Mouse (Mus musculus) thymus, postnatal 14 days (tissue): ENCODE data around the gene Rasgrp4.
"Not testable (repeated sequence)": the region's sequence is repeated elsewhere in the genome, so short reads cannot be mapped to it uniquely, and the experiment has no call there.

ENCODE experiments used
- DNase-seq: peaks from one replicate; pipeline ENCODE4 v3.0.0; 2021

Gene Rasgrp4

GRCm38 (mm10) chr7:29134693-29135386 lies at the start of gene Rasgrp4:
Rasgrp4 (plus strand) TSS chr7:29134851.
- DNase-seq: peak; percentile 94

GRCm38 (mm10) chr7:29085981-29086380 lies 48.7 kb upstream of the Rasgrp4 start:
- DNase-seq: no peak

- DNase-seq: no peak
Measured at GRCm38 (mm10) chr7:29086902-29087301, 47.7 kb upstream of the Rasgrp4 start.

DNA sequence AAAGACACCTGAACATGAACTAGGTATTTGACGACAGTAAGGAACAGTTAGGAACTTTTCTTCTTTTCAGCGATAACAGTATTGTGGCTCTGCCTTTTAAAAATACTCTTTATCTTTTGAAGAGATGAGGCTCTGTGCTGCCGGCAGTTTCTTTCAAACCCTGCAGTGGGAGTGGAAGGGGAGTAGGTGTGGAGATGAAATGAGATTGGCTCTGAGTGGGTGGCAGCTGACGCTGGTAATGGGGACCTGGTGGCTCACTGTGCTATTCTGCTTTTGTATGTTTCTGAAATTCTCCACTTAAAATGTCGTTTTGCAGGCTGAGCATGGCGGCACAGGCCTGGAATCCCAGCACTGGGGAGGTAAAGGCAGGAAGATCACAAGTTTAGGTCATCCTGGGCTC lies 45.8 kb upstream of the Rasgrp4 start:
- DNase-seq: no peak

DNA sequence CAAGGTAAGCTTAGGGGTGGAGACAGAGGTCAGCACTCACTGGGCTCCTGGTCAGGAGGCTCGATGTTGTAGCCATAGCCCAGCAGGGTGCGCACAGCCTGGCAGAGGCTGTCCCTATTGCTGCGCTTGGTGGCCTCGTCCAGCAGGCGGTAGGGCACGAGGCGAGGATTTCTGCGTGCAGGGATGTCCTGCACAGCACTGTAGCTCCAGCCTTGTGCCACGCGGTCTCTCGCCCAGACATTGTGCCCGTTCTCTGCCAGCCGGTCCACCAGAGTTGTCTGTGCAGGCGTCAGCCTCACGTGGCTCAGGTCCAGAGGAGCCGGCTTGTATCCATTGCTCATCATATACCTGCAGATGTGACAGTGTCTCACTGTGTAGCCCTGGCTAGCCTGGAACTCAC lies 37.5 kb upstream of the Rasgrp4 start:
- no peak for DNase-seq

DNA sequence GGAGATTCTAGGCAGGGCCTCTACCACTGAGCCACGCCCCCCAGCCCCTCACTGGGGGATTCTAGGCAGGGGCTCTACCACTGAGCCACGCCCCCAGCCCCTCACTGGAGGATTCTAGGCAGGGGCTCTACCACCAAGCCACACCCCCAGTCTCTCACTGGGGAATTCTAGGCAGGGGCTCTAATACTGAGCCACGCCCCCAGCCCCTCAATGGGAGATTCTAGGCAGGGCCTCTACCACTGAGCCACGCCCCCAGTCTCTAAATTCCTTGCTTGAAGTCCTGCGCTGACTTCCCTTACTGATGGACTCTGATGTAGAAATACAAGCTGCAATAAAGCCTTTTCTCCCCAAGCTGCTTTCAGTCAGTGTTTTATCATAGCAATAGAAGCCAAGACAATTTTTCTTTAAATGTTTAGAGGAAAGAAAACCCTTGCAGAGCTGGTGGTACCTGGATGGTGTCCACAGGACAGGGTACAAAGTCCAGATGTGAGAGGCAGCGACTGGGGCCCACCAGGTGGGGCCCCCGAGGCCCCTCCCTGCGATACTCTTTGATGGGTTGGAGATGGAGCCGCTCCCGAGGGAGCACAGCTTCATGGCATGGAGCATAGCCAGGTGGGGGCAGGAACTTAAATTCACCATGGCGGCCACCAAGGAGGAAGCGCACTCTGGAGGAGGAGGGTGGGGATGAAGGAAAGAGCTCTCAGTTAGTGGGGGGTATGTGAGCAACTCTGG lies 33.2 kb upstream of the Rasgrp4 start:
- DNase-seq: no peak

GRCm38 (mm10) chr7:29108992-29109955 lies 25.4 kb upstream of the Rasgrp4 start:
- DNase-seq: peak; percentile 65

DNA sequence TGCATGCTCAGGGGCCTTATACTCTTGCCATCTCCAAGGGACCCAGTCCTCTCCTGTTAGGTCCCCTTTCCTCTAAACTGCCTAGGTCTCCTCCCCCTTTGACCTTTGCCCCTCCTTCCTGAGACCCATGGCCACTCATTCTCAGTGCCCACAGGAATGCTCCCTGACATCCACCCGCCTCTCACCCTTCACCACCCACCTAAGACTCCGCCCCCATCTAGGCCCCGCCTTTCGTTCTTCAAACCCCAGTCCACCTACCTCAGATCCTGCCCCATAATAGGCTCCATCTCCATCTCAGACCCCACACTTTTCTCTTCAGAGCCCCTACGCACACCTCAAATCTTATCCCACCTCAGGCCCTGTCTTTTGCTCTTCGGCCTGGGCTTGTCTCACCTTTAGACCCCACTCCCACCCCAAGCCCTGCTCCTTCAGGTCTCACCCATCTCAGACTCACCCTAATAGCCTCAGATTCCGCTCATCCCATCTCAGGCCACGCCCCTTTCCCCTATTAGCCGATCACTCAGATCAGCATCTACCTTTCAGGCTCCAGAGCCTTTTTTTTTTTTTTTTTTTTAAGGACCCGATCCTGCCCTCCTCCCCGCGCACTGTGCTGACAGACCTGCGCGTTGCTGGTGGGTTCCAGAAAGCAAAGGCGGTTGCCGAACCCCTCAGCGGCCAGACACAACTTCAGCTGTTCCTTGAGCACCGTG lies 16.4 kb upstream of the Rasgrp4 start:
- no peak for DNase-seq

- DNase-seq: no peak
Measured at GRCm38 (mm10) chr7:29119526-29119925, 15.1 kb upstream of the Rasgrp4 start.

DNA sequence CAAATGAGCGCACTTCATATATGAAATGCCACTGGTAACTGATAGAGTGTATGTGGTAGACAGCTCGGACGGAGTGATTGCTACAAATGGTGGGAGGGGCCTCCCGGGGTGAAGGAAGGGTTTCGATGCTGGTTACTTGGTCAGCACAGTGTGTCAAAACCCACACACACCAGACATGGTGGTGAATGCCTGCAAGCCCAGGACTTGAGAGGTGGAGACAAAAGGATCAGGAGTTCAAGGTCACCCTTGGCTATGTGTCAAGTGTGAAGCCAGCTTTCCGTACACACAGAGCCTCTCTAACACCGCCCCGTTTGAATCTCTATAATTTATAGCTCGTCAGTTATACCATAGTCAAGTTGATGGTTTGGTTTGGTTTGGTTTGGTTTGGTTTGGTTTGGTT lies 11.8 kb upstream of the Rasgrp4 start:
- DNase-seq: no peak

- DNase-seq: no peak
Measured at GRCm38 (mm10) chr7:29123531-29124358, 10.9 kb upstream of the Rasgrp4 start.

DNA sequence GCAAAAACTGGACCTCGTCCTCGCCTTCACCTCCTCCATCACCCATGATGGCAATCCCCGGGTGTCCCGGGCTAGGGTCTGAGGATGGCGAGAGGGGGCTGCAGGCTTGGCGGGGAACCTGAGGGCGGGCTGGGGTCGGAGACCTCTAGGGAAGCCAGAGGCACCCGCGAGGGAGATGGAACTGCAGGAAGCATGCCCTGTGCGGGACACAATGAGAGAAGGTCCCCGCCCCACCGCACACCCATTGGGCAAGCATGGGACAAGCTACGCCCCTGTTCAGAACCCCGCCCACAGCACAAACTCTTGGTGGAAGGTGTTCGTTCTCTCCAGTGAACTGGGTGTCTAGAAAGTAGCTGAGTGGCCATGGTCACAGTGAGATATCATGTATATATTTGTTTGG lies 9.7 kb upstream of the Rasgrp4 start, which contains the start of gene Ryr1:
TSS of gene Ryr1 (minus strand) at position 210 of the 400 bp plus-strand sequence.
- DNase-seq: peak; percentile 81

DNA sequence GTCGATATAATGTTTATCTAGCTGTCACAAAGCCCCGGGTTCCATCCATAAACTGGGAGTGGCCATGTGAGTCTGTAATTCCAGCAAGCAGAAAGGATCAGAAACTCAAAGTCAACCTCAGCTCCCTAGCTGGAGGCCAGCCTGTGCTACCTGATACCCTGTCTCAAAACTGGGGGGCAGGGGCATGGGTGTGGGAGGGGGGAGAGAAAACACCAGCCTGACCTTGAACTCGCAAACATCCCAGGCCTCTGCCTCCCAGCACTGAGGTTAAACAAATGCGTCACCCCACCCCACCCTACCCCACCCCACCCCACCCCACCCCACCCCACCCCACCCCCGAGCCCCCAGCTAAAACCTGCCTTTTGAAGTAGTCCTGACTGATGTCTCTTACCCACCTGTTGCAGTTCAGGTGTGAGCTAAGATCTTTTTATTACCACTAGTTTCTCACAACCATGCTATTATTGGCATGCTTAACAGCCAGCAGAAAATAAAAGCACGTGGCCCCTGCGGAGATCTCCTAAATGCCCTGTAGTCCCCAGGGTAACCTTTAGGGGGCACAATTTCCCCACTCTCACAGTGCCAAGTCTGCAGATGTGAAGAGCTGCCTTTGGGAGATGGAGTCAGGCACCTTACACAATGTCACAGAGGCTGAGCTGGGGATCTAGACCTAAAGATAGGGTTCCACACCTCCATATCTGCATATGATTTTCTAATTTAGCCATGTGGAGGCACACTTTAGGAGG lies 8.3 kb upstream of the Rasgrp4 start:
- DNase-seq: peak; percentile 88

GRCm38 (mm10) chr7:29128725-29129124 lies 5.9 kb upstream of the Rasgrp4 start:
- DNase-seq: peak; percentile 59

- no peak for DNase-seq
Measured at GRCm38 (mm10) chr7:29134230-29134629, 421 bp upstream of the Rasgrp4 start.

GRCm38 (mm10) chr7:29137429-29137828 lies 2.8 kb downstream of the Rasgrp4 start:
- DNase-seq: no peak

GRCm38 (mm10) chr7:29139237-29139636 lies 4.6 kb downstream of the Rasgrp4 start:
- not testable (repeated sequence) for DNase-seq

- peak; percentile 74 for DNase-seq
Measured at GRCm38 (mm10) chr7:29141416-29141815, 6.8 kb downstream of the Rasgrp4 start.

- DNase-seq: no peak
Measured at GRCm38 (mm10) chr7:29144006-29144405, 9.4 kb downstream of the Rasgrp4 start.

GRCm38 (mm10) chr7:29146625-29147367 lies 12.1 kb downstream of the Rasgrp4 start:
- DNase-seq: no peak
